Mouse (Mus musculus): ENCODE results near the gene Sh3gl1. TPM values are rescaled to one million over a fixed set of nuclear protein-coding genes. Genes with fewer than 3 reads are reported as not detected.

Sh3gl1 gene
- polyA plus RNA-seq, 1 experiment from 2014 or later: 118 TPM

GRCm38 (mm10) chr17:55968210-55968609 is 68.2 kb downstream of the Sh3gl1 start:
- no peaks in the 10 kb centered on the region for H3K9me3 ChIP-seq (ENCODE audit: control insufficient read depth, low read length)
- H3K9ac ChIP-seq (ENCODE audit: low read length): no peak overlapping the region
- no peak overlapping the region for H3K4me2 ChIP-seq
- no peaks in the 10 kb centered on the region for H3K27me3 ChIP-seq (ENCODE audit: control insufficient read depth, insufficient read depth, low read length)
- no peak overlapping the region for H3K4me3 ChIP-seq (ENCODE audit: low read depth, low read length)
- no peak for DNase-seq (ENCODE audit: low spot score, missing footprints)
- 72% methylated on average over 7 of the region's 7 CpGs for WGBS
- H3K36me3 ChIP-seq (ENCODE audit: control insufficient read depth, insufficient read depth, low read length): peaks cover 12% of the 10 kb centered on the region
- no peak for ATAC-seq (ENCODE audit: low FRiP score)
- H3K27ac ChIP-seq (ENCODE audit: low read depth, low read length): no peak overlapping the region
- peaks cover 10% of the 10 kb centered on the region for H3K4me1 ChIP-seq (ENCODE audit: control insufficient read depth, insufficient read depth, low read length)

DNA sequence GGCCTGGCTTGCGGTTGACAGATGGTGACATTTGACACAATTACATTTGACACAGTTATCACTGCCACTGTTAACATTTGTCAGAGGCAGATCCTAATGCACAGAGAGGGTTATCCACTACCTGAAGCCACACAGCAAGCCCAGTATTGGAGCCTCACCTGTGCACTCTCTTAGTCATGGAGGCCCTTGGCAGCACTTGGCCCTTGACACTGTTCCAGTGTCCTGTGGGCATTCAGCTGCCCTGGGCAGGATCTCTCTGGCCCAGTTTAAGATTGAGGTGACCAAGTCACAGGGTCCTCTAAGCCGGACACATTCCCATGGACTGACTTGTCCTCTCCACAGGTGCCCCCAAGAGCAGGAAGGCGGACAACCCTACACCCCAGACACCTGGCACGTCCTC is 69.2 kb downstream of the Sh3gl1 start:
- WGBS: 93% methylated on average over 4 of the region's 4 CpGs
- no peaks in the 10 kb centered on the region for H3K27me3 ChIP-seq (ENCODE audit: control insufficient read depth, insufficient read depth, low read length)
- no peak overlapping the region for H3K27ac ChIP-seq (ENCODE audit: low read depth, low read length)
- peaks cover 10% of the 10 kb centered on the region for H3K4me1 ChIP-seq (ENCODE audit: control insufficient read depth, insufficient read depth, low read length)
- no peaks in the 10 kb centered on the region for H3K9me3 ChIP-seq (ENCODE audit: control insufficient read depth, low read length)
- DNase-seq (ENCODE audit: low spot score, missing footprints) (no peak), ATAC-seq (ENCODE audit: low FRiP score) (no peak)
- peaks cover 12% of the 10 kb centered on the region for H3K36me3 ChIP-seq (ENCODE audit: control insufficient read depth, insufficient read depth, low read length)
- H3K4me3 ChIP-seq (ENCODE audit: low read depth, low read length): no peak overlapping the region
- no peak overlapping the region for H3K4me2 ChIP-seq
- H3K9ac ChIP-seq (ENCODE audit: low read length): no peak overlapping the region

Other genes with a start within 250 kb of the Sh3gl1 start
- 9.2 TPM in 2 replicates for gene Zfp119a, start 157.7 kb downstream of the Sh3gl1 start, polyA plus RNA-seq (2014; fragmentation: Nextera tagmentation; extraction: Ambion mirVana)
- gene Zfp959, start 144.5 kb downstream of the Sh3gl1 start, polyA plus RNA-seq (2014; fragmentation: Nextera tagmentation; extraction: Ambion mirVana): 12.9 and 14.0 TPM in 2 replicates
- gene Zfp119b, start 87.1 kb downstream of the Sh3gl1 start, polyA plus RNA-seq (2014; fragmentation: Nextera tagmentation; extraction: Ambion mirVana): 6.3 and 6.7 TPM in 2 replicates
- 2.1 and 2.7 TPM in 2 replicates for gene Ebi3, start 84.0 kb downstream of the Sh3gl1 start, polyA plus RNA-seq (2014; fragmentation: Nextera tagmentation; extraction: Ambion mirVana)
- gene Yju2, start 77.5 kb downstream of the Sh3gl1 start, polyA plus RNA-seq (2014; fragmentation: Nextera tagmentation; extraction: Ambion mirVana): 21.3 and 24.4 TPM in 2 replicates
- gene Shd, start 66.2 kb downstream of the Sh3gl1 start, polyA plus RNA-seq (2014; fragmentation: Nextera tagmentation; extraction: Ambion mirVana): 81.9 and 89.1 TPM in 2 replicates
- gene Fsd1, start 50.1 kb downstream of the Sh3gl1 start, polyA plus RNA-seq (2014; fragmentation: Nextera tagmentation; extraction: Ambion mirVana): 61.2 and 65.6 TPM in 2 replicates
- 3.6 and 4.5 TPM in 2 replicates for gene Stap2, start 31.1 kb downstream of the Sh3gl1 start, polyA plus RNA-seq (2014; fragmentation: Nextera tagmentation; extraction: Ambion mirVana)
- 146 and 158 TPM in 2 replicates for gene Mpnd, start 30.9 kb downstream of the Sh3gl1 start, polyA plus RNA-seq (2014; fragmentation: Nextera tagmentation; extraction: Ambion mirVana)
- gene Chaf1a, start 3.8 kb upstream of the Sh3gl1 start, polyA plus RNA-seq (2014; fragmentation: Nextera tagmentation; extraction: Ambion mirVana): 20.7 and 24.7 TPM in 2 replicates
- gene Ubxn6, start 38.4 kb upstream of the Sh3gl1 start, polyA plus RNA-seq (2014; fragmentation: Nextera tagmentation; extraction: Ambion mirVana): 43.2 and 48.4 TPM in 2 replicates
- gene Hdgfl2, start 43.0 kb upstream of the Sh3gl1 start, polyA plus RNA-seq (2014; fragmentation: Nextera tagmentation; extraction: Ambion mirVana): 104 and 121 TPM in 2 replicates
- gene Plin4, start 73.2 kb upstream of the Sh3gl1 start, polyA plus RNA-seq (2014; fragmentation: Nextera tagmentation; extraction: Ambion mirVana): 0.05 and 0.07 TPM in 2 replicates
- 0.07 TPM in 1 of 2 replicates, not detected in the other for gene Plin5, start 81.0 kb upstream of the Sh3gl1 start, polyA plus RNA-seq (2014; fragmentation: Nextera tagmentation; extraction: Ambion mirVana)
- gene Lrg1, start 85.4 kb upstream of the Sh3gl1 start, polyA plus RNA-seq (2014; fragmentation: Nextera tagmentation; extraction: Ambion mirVana): 0.15 TPM in 1 of 2 replicates, not detected in the other
- gene Sema6b, start 103.7 kb upstream of the Sh3gl1 start, polyA plus RNA-seq (2014; fragmentation: Nextera tagmentation; extraction: Ambion mirVana): 1.9 TPM in 2 replicates
- gene Tnfaip8l1, start 125.8 kb upstream of the Sh3gl1 start, polyA plus RNA-seq (2014; fragmentation: Nextera tagmentation; extraction: Ambion mirVana): 5.8 and 7.7 TPM in 2 replicates
- 52.3 and 57.7 TPM in 2 replicates for gene Mydgf, start 147.3 kb upstream of the Sh3gl1 start, polyA plus RNA-seq (2014; fragmentation: Nextera tagmentation; extraction: Ambion mirVana)
- 29.5 and 33.8 TPM in 2 replicates for gene Dpp9, start 182.3 kb upstream of the Sh3gl1 start, polyA plus RNA-seq (2014; fragmentation: Nextera tagmentation; extraction: Ambion mirVana)
- gene Fem1a, start 220.2 kb upstream of the Sh3gl1 start, polyA plus RNA-seq (2014; fragmentation: Nextera tagmentation; extraction: Ambion mirVana): 12.6 and 12.7 TPM in 2 replicates
- 1.7 and 2.6 TPM in 2 replicates for gene Ticam1, start 240.2 kb upstream of the Sh3gl1 start, polyA plus RNA-seq (2014; fragmentation: Nextera tagmentation; extraction: Ambion mirVana)